ENCODE assay signal across 20 mouse cellular contexts in genomic region chr11:8626715-8627114, GRCm38 (mm10). TPM values are rescaled to one million over a fixed set of nuclear protein-coding genes. Genes with fewer than 3 reads are reported as not detected.
DNase-seq lines count a peak whose midpoint lies in the region; ATAC-seq lines count a peak whose summit lies in the region.
"Had no signal": no experiment of that assay in that cellular context is flagged by ENCODE, and none has a peak within 500 bp of the region (broad histone marks: within the 10 kb centered on the region; RNA-seq: fewer than 3 reads in every experiment).

No protein-coding gene starts in this region.

- H3K36me3 ChIP-seq in kidney, embryonic 16.5 days (ENCODE audit: insufficient read depth, low read length): no peaks in the 10 kb centered on the region
- 0 out of 2 replicates have a peak, but pooled peaks cover 2% of the 10 kb centered on the region for H3K36me3 ChIP-seq in intestine, embryonic 16.5 days (ENCODE audit: control insufficient read depth, insufficient read depth, low read length)
- H3K36me3 ChIP-seq in limb, embryonic 15.5 days: 0 out of 2 replicates have a peak, but pooled peaks cover 2% of the 10 kb centered on the region
- H3K36me3 ChIP-seq in midbrain, embryonic 14.5 days (ENCODE audit: control insufficient read depth, insufficient read depth, low read length): no peaks in the 10 kb centered on the region
- H3K36me3 ChIP-seq: heart, embryonic 15.5 days; hindbrain, embryonic 12.5 days; liver, embryonic 12.5 days; lung, embryonic 15.5 days; midbrain, embryonic 13.5 days had no signal

- WGBS in kidney, embryonic 16.5 days: 66% methylated on average over 6 of the region's 6 CpGs
- WGBS in intestine, embryonic 16.5 days: 61% methylated on average over 6 of the region's 6 CpGs
- 58% methylated on average over 6 of the region's 6 CpGs for WGBS in limb, embryonic 15.5 days
- WGBS in midbrain, embryonic 14.5 days: 88% methylated on average over 6 of the region's 6 CpGs

- no peak; the same call in 1 of the 2 replicates for ATAC-seq in kidney, embryonic 16.5 days (ENCODE audit: low FRiP score, low TSS enrichment)
- ATAC-seq in intestine, embryonic 16.5 days: peak; percentile 78
- ATAC-seq in limb, embryonic 15.5 days (ENCODE audit: insufficient number of reproducible peaks, low FRiP score, low TSS enrichment, low read depth): no peak
- ATAC-seq in midbrain, embryonic 14.5 days (ENCODE audit: low FRiP score, low TSS enrichment): no peak
- ATAC-seq: forebrain, postnatal 0 days; inflammation-experienced regulatory T-cells, adult 6 months; liver, embryonic 12.5 days; midbrain, embryonic 13.5 days had no signal

- H3K27ac ChIP-seq in kidney, embryonic 16.5 days (ENCODE audit: low read length): 0 out of 2 replicates have a peak overlapping the region, but pooled peaks have one; percentile 8
- H3K27ac ChIP-seq in intestine, embryonic 16.5 days (ENCODE audit: low read length): peak overlapping the region; percentile 59
- H3K27ac ChIP-seq in limb, embryonic 15.5 days: 0 out of 2 replicates have a peak overlapping the region, but pooled peaks have one; percentile 29
- no peak overlapping the region for H3K27ac ChIP-seq in midbrain, embryonic 14.5 days (replicated peaks; ENCODE audit: low read depth, low read length)
- H3K27ac ChIP-seq: gastrocnemius, adult 2 months; heart, embryonic 15.5 days; hindbrain, embryonic 12.5 days; liver, embryonic 12.5 days; lung, embryonic 15.5 days; midbrain, embryonic 13.5 days had no signal

- H3K4me2 ChIP-seq in kidney, embryonic 16.5 days (replicated peaks; ENCODE audit: low read depth, low read length): no peak overlapping the region
- no peak overlapping the region for H3K4me2 ChIP-seq in intestine, embryonic 16.5 days (ENCODE audit: low read depth, low read length)
- no peak overlapping the region for H3K4me2 ChIP-seq in limb, embryonic 15.5 days
- no peak overlapping the region for H3K4me2 ChIP-seq in midbrain, embryonic 14.5 days (ENCODE audit: low read length)
- H3K4me2 ChIP-seq: heart, embryonic 15.5 days; hindbrain, embryonic 12.5 days; liver, embryonic 12.5 days; lung, embryonic 15.5 days; midbrain, embryonic 13.5 days had no signal

- H3K9ac ChIP-seq in kidney, embryonic 16.5 days (replicated peaks; ENCODE audit: low read length): peak overlapping the region; percentile 15; the same call in 1 of the 2 replicates
- no peak overlapping the region for H3K9ac ChIP-seq in intestine, embryonic 16.5 days (ENCODE audit: low read depth, low read length)
- H3K9ac ChIP-seq in limb, embryonic 15.5 days: no peak overlapping the region
- H3K9ac ChIP-seq in midbrain, embryonic 14.5 days (replicated peaks; ENCODE audit: low read length): no peak overlapping the region
- H3K9ac ChIP-seq: forebrain, postnatal 0 days; heart, embryonic 15.5 days; hindbrain, embryonic 12.5 days; liver, embryonic 12.5 days; lung, embryonic 15.5 days; midbrain, embryonic 13.5 days had no signal

- peak; percentile 74 to 89 for DNase-seq in adrenal gland, adult (ENCODE audit: inconsistent age in 2 of 2, low spot score in 1 of 2)
- no peak for DNase-seq in adrenal gland, postnatal 4 days (ENCODE audit: low spot score in 2 of 2)
- no peak for DNase-seq in kidney, adult 11 months
- DNase-seq in midbrain, embryonic 14.5 days: no peak
- no peak for DNase-seq in cerebellum, postnatal 25 days
- DNase-seq: cerebellum, adult 11 months; forebrain, postnatal 0 days; gastrocnemius, adult 2 months; thymus, postnatal 4 days had no signal

- H3K27me3 ChIP-seq in kidney, embryonic 16.5 days (ENCODE audit: insufficient read depth, low read length): no peaks in the 10 kb centered on the region
- H3K27me3 ChIP-seq in intestine, embryonic 16.5 days (replicated peaks; ENCODE audit: control insufficient read depth, insufficient read depth, low read length): no peaks in the 10 kb centered on the region
- H3K27me3 ChIP-seq in limb, embryonic 15.5 days: no peaks in the 10 kb centered on the region
- H3K27me3 ChIP-seq in midbrain, embryonic 14.5 days (ENCODE audit: control insufficient read depth, insufficient read depth, low read length): 0 out of 2 replicates have a peak, but pooled peaks cover 9% of the 10 kb centered on the region
- H3K27me3 ChIP-seq: CH12.LX; heart, embryonic 15.5 days; lung, embryonic 15.5 days had no signal

- no peak overlapping the region for H3K4me3 ChIP-seq in kidney, embryonic 16.5 days (ENCODE audit: low read length)
- H3K4me3 ChIP-seq in intestine, embryonic 16.5 days (ENCODE audit: low read length): no peak overlapping the region
- H3K4me3 ChIP-seq in limb, embryonic 15.5 days: no peak overlapping the region
- no peak overlapping the region for H3K4me3 ChIP-seq in midbrain, embryonic 14.5 days (replicated peaks; ENCODE audit: low read depth, low read length)
- H3K4me3 ChIP-seq: gastrocnemius, adult 2 months; heart, embryonic 15.5 days; hindbrain, embryonic 12.5 days; liver, embryonic 12.5 days; lung, embryonic 15.5 days; midbrain, embryonic 13.5 days; myocyte had no signal

- H3K4me1 ChIP-seq in kidney, embryonic 16.5 days (ENCODE audit: insufficient read depth, low read length): peaks cover 73% of the 10 kb centered on the region
- H3K4me1 ChIP-seq in intestine, embryonic 16.5 days (ENCODE audit: control insufficient read depth, insufficient read depth, low read length): peaks cover 58% of the 10 kb centered on the region
- H3K4me1 ChIP-seq in limb, embryonic 15.5 days: peaks cover 48% of the 10 kb centered on the region
- 0 out of 2 replicates have a peak, but pooled peaks cover 4% of the 10 kb centered on the region for H3K4me1 ChIP-seq in midbrain, embryonic 14.5 days (ENCODE audit: control insufficient read depth, insufficient read depth, low read length)

- H3K9me3 ChIP-seq in kidney, embryonic 16.5 days (ENCODE audit: low read length): no peaks in the 10 kb centered on the region
- H3K9me3 ChIP-seq in intestine, embryonic 16.5 days (ENCODE audit: control insufficient read depth, low read length): no peaks in the 10 kb centered on the region
- no peaks in the 10 kb centered on the region for H3K9me3 ChIP-seq in limb, embryonic 15.5 days
- no peaks in the 10 kb centered on the region for H3K9me3 ChIP-seq in midbrain, embryonic 14.5 days (ENCODE audit: control insufficient read depth, low read length)
- H3K9me3 ChIP-seq: heart, embryonic 15.5 days; hindbrain, embryonic 12.5 days; liver, embryonic 12.5 days; lung, embryonic 15.5 days; midbrain, embryonic 13.5 days had no signal

RNA-seq across cellular contexts. Expression of gene Tns3, which starts 37.6 kb away (rescaled TPM):
- 10 to 100 TPM; 67.7 to 81.2 TPM for total RNA-seq in adrenal gland, postnatal 4 days (2021)
- polyA plus RNA-seq in kidney, embryonic 16.5 days (2015; fragmentation: Nextera tagmentation; extraction: Ambion mirVana): 31.5 and 32.7 TPM in 2 replicates
- 18.7 and 21.0 TPM in 2 replicates for polyA plus RNA-seq in intestine, embryonic 16.5 days (2015; fragmentation: Nextera tagmentation; extraction: Ambion mirVana)
- polyA plus RNA-seq in limb, embryonic 15.5 days (2015; fragmentation: Nextera tagmentation; extraction: Ambion mirVana): 26.8 and 31.6 TPM in 2 replicates
- 3.8 and 4.4 TPM in 2 replicates for polyA plus RNA-seq in midbrain, embryonic 14.5 days (2014; fragmentation: Nextera tagmentation; extraction: Ambion mirVana)

Comparison
In these comparisons a context has a peak if more than half of its experiments do, and no peak if none do; other contexts are left out.
1. DNase-seq: peak in adrenal gland, adult (2 of 2); none in adrenal gland, postnatal 4 days (0 of 2), kidney, adult 11 months (single experiment), midbrain, embryonic 14.5 days (single experiment) and cerebellum, postnatal 25 days (0 of 2).